Mouse (Mus musculus) spleen, postnatal 14 days (tissue): ENCODE measurements around the gene Vmn1r125.
"Not testable (repeated sequence)": the region's sequence is repeated elsewhere in the genome, so short reads cannot be mapped to it uniquely, and the experiment has no call there.

Experiments
- DNase-seq, 2 experiments: peaks; one replicate each; pipeline ENCODE4 v3.0.0; 2021 to 2022; ENCODE audit warnings: low spot score in 2 of 2

The Vmn1r125 gene

DNA sequence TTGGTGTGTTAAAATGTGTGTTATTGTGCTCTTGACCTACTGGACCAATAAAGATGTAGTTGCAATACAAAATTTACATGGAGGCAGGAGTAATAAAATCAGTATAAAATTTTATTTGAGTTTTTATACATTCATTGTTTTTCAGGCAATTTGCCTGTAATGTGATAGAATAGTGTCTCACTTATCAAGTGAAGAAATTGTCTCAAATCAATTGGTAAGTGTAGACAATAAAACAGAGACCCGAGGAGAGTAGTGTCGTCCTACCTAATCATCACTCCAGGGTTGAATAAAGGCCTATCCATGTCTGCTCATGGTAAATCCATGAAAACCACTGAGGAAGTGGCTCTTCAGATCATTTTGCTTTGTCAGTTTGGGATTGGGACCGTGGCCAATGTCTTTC is at the start of gene Vmn1r125:
Gene Vmn1r125 (plus strand): TSS at position 301 of the 400 bp plus-strand sequence.
- not testable (repeated sequence) for DNase-seq

DNA sequence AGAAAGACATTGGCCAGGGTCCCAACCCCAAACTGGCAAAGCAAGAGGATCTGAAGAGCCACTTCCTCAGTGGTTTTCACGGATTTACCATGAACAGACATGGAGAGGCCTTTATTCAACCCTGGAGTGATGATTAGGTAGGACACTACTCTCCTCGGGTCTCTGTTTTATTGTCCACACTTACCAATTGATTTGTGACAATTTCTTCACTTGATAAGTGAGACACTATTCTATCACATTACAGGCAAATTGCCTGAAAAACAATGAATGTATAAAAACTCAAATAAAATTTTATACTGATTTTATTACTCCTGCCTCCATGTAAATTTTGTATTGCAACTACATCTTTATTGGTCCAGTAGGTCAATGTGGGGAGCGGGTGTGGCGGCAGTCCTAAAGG is 11.5 kb upstream of the Vmn1r125 start, which contains the start of gene Vmn1r124:
Gene Vmn1r124 (minus strand): TSS at position 101 of the 400 bp plus-strand sequence.
- not testable (repeated sequence) for DNase-seq

DNA sequence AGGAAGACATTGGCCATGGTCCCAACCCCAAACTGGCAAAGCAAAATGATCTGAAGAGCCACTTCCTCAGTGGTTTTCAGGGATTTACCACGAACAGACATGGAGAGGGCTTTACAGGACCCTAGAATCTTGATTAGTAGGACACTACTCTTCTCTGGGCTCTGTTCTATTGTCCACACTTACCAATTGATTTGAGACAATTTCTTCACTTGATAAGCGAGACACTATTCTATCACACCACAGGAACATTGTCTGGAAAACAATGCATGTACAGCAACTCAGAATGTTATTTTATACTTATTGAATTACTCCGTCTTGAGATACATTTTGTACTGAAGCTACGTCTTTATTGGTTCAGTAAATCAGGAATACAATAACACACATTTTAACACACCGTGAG is 29.4 kb downstream of the Vmn1r125 start, which contains the start of gene Vmn1r126:
Gene Vmn1r126 (minus strand): TSS at position 101 of the 400 bp plus-strand sequence.
- not testable (repeated sequence) for DNase-seq

DNA sequence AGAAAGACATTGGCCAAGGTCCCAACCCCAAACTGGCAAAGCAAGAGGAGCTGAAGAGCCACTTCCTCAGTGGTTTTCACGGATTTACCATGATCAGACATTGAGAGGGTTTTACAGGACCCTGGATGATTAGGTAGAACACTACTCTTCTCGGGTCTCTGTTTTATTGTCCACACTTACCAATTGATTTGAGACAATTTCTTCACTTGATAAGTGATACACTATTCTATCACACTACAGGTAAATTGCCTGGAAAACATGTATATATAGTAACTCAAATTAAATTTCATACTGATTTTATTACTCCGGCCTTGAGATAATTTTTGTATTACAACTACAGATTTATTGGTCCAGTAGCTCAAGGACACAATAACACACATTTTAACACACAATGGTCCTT is 47.8 kb downstream of the Vmn1r125 start, which contains the start of gene Vmn1r127:
Gene Vmn1r127 (minus strand): TSS at position 101 of the 400 bp plus-strand sequence.
- not testable (repeated sequence) for DNase-seq
